Mouse (Mus musculus): Measurements from ENCODE around the gene Naa40. TPM values are rescaled to one million over a fixed set of nuclear protein-coding genes. Genes with fewer than 3 reads are reported as not detected.

The Naa40 gene
- polyA plus RNA-seq, 1 experiment from 2014 or later, result 48.2 TPM

- Histone ChIP-seq H3K9me3 (replicated peaks) (no peaks in the 10 kb centered on the region), H3K36me3 (peaks cover 35% of the 10 kb centered on the region), H3K4me3 (no peak overlapping the region), H3K27me3 (no peaks in the 10 kb centered on the region), H3K27ac (no peak overlapping the region), H3K4me1 (replicated peaks) (peaks cover 28% of the 10 kb centered on the region), H3K9ac (no peak overlapping the region), H3K4me2 (no peak overlapping the region)
- WGBS, result 59% methylated on average over 1 of the region's 1 CpGs
- ATAC-seq (replicated peaks; ENCODE audit: insufficient number of reproducible peaks, insufficient read depth, low FRiP score, low read depth), result no peak
These were observed 28.8 kb downstream of the Naa40 start for GRCm38 (mm10) chr19:7212216-7212615.

DNA sequence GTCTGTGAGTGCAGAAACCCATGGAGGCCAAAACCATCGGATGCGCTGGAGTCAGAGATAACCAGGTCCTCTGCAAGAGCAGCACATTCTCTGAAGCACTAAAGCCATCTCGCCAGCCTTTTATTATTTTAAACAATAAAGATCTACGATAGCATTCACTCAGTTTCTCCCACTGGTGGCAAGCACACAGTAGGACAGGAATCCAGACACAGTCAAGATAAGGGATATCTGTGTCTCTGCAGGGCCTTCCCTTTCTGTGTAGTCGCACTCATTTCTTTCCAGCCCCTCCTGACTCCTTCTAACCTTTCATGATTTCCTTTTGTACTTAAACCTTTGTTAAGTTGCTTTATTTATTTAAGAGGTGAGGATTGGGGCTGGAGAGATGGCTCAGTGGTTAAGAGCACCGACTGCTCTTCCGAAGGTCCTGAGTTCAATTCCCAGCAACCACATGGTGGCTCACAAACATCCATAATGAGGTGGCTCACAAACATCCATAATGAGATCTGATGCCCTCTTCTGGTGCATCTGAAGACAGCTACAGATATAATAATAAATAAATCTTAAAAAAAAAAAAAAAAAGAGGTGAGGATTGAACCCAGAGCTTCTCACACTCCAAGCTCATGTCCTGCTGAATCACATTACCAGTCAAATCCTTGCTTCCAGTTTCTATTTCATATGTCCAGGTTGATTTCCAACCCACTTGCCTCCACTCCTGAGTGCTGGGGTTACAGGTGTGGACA lies 30.9 kb downstream of the Naa40 start:
- H3K4me1 ChIP-seq (replicated peaks), result peaks cover 23% of the 10 kb centered on the region
- H3K9me3 ChIP-seq (replicated peaks), result no peaks in the 10 kb centered on the region
- no peak for ATAC-seq (replicated peaks; ENCODE audit: insufficient number of reproducible peaks, insufficient read depth, low FRiP score, low read depth)
- H3K27ac ChIP-seq, result no peak overlapping the region
- H3K9ac ChIP-seq, result no peak overlapping the region
- H3K4me3 ChIP-seq, result no peak overlapping the region
- H3K36me3 ChIP-seq, result peaks cover 26% of the 10 kb centered on the region
- no peak overlapping the region for H3K4me2 ChIP-seq
- no peaks in the 10 kb centered on the region for H3K27me3 ChIP-seq
- WGBS, result 83% methylated on average over 7 of the region's 7 CpGs

GRCm38 (mm10) chr19:7205753-7206736 lies 34.9 kb downstream of the Naa40 start, which contains the start of gene Otub1:
Gene Otub1 (minus strand): TSS chr19:7206316.
- peak within 1 kb of the TSS; percentile 66 for H3K4me3 ChIP-seq
- under 1% methylated on average over 75 of the region's 79 CpGs for WGBS
- H3K4me2 ChIP-seq, result peak within 1 kb of the TSS; percentile 69
- no peaks in the 10 kb centered on the region for H3K27me3 ChIP-seq
- H3K36me3 ChIP-seq, result peaks cover 25% of the 10 kb centered on the region
- H3K9me3 ChIP-seq (replicated peaks), result no peaks in the 10 kb centered on the region
- H3K27ac ChIP-seq, result peak within 1 kb of the TSS; percentile 96
- peak within 1 kb of the TSS; percentile 78 for H3K9ac ChIP-seq
- ATAC-seq (replicated peaks; ENCODE audit: insufficient number of reproducible peaks, insufficient read depth, low FRiP score, low read depth), result peak; percentile 95
- H3K4me1 ChIP-seq (replicated peaks), result peaks cover 33% of the 10 kb centered on the region

DNA sequence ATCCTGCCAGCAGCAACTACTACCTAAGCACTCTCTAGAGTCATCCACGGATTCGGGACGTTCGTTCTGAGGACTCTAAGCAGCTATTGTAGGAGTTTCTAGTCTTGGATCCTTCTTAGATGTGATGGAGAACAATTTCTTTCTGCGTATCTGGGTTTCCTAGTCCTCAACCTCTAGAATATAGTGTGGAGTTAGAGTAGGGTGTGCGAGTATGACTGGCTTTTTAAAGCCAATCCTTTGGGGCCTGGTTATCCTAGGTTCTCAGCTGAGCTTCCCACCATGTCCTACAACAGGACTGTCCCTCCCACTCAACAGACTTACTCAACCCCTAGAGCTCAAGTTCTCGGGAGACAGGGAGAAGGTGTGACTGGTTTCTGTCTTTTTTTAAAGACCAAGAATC lies 35.7 kb downstream of the Naa40 start:
- H3K4me3 ChIP-seq, result peak overlapping the region; percentile 66
- H3K9me3 ChIP-seq (replicated peaks), result no peaks in the 10 kb centered on the region
- H3K4me1 ChIP-seq (replicated peaks), result peaks cover 33% of the 10 kb centered on the region
- H3K4me2 ChIP-seq, result peak overlapping the region; percentile 69
- peaks cover 31% of the 10 kb centered on the region for H3K36me3 ChIP-seq
- H3K27ac ChIP-seq, result peak overlapping the region; percentile 96
- H3K27me3 ChIP-seq, result no peaks in the 10 kb centered on the region
- ATAC-seq (replicated peaks; ENCODE audit: insufficient number of reproducible peaks, insufficient read depth, low FRiP score, low read depth), result no peak
- peak overlapping the region; percentile 78 for H3K9ac ChIP-seq
- WGBS, result 19% methylated on average over 7 of the region's 7 CpGs

GRCm38 (mm10) chr19:7204898-7205297 lies 36.1 kb downstream of the Naa40 start:
- Histone ChIP-seq H3K27me3 (no peaks in the 10 kb centered on the region), H3K4me1 (replicated peaks) (peaks cover 33% of the 10 kb centered on the region), H3K9me3 (replicated peaks) (no peaks in the 10 kb centered on the region), H3K36me3 (peaks cover 35% of the 10 kb centered on the region), H3K4me3 (peak overlapping the region; percentile 66), H3K4me2 (peak overlapping the region; percentile 69), H3K27ac (peak overlapping the region; percentile 96), H3K9ac (peak overlapping the region; percentile 78)
- no peak for ATAC-seq (replicated peaks; ENCODE audit: insufficient number of reproducible peaks, insufficient read depth, low FRiP score, low read depth)
- 47% methylated on average over 2 of the region's 2 CpGs for WGBS

DNA sequence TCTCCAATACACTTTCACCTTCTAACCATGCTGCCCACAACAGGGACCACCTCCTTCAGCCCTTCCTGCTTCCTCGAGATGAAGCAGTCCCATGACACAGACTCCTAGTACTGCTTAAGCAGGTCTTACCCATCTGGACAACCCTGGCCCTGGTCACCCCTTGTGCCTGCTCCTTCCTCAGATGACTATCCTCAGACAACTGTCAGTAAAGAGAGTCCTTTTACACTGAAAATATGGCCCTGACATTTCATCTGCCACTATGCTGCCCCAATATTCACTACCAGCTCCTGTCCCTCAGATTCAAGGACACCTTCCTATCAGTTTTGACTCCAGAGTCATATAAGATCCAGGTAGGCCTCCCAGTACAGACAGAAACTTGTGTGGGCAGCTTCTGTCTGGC lies 40.6 kb downstream of the Naa40 start:
- Histone ChIP-seq H3K4me3 (no peak overlapping the region), H3K27me3 (no peaks in the 10 kb centered on the region), H3K36me3 (peaks cover 60% of the 10 kb centered on the region), H3K4me1 (replicated peaks) (peaks cover 46% of the 10 kb centered on the region), H3K9me3 (replicated peaks) (no peaks in the 10 kb centered on the region), H3K9ac (no peak overlapping the region), H3K27ac (no peak overlapping the region), H3K4me2 (no peak overlapping the region)
- 52% methylated on average over 1 of the region's 1 CpGs for WGBS
- ATAC-seq (replicated peaks; ENCODE audit: insufficient number of reproducible peaks, insufficient read depth, low FRiP score, low read depth), result no peak

GRCm38 (mm10) chr19:7199089-7199488 lies 41.9 kb downstream of the Naa40 start:
- H3K4me2 ChIP-seq, result no peak overlapping the region
- H3K9ac ChIP-seq, result no peak overlapping the region
- 91% methylated on average over 13 of the region's 13 CpGs for WGBS
- ATAC-seq (replicated peaks; ENCODE audit: insufficient number of reproducible peaks, insufficient read depth, low FRiP score, low read depth), result no peak
- no peaks in the 10 kb centered on the region for H3K27me3 ChIP-seq
- no peak overlapping the region for H3K4me3 ChIP-seq
- no peak overlapping the region for H3K27ac ChIP-seq
- no peaks in the 10 kb centered on the region for H3K9me3 ChIP-seq (replicated peaks)
- peaks cover 59% of the 10 kb centered on the region for H3K36me3 ChIP-seq
- peaks cover 32% of the 10 kb centered on the region for H3K4me1 ChIP-seq (replicated peaks)

GRCm38 (mm10) chr19:7197445-7197844 lies 43.5 kb downstream of the Naa40 start:
- Histone ChIP-seq H3K27me3 (no peaks in the 10 kb centered on the region), H3K9ac (no peak overlapping the region), H3K4me2 (no peak overlapping the region), H3K27ac (no peak overlapping the region), H3K4me3 (no peak overlapping the region), H3K4me1 (replicated peaks) (peaks cover 26% of the 10 kb centered on the region), H3K9me3 (replicated peaks) (no peaks in the 10 kb centered on the region), H3K36me3 (peaks cover 43% of the 10 kb centered on the region)
- ATAC-seq (replicated peaks; ENCODE audit: insufficient number of reproducible peaks, insufficient read depth, low FRiP score, low read depth), result 0 out of 2 replicates have a peak, but pooled peaks have one; percentile 1
- 82% methylated on average over 9 of the region's 9 CpGs for WGBS

DNA sequence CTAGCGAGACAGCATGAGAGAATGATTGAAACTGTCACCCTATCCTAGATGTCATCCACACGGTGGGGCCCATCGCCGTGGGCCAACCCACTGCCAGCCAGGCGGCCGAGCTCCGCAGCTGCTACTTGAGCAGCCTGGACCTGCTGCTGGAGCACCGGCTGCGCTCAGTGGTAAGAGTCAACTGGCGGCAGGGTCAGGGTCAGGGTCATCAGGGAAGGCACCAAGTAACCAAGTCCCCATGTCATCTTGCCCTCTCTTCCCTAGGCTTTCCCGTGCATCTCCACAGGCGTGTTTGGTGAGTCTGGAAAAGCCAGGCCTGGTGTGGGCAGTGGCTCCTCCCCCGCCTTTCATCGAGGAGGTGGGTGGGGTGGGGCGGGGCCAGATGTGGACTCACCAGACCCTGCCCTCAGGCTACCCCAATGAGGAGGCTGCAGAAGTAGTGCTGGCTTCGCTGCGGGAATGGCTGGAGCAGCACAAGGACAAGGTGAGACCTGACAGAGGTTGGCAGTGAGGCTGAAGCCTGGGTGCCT lies 44.2 kb downstream of the Naa40 start:
- peak overlapping the region; percentile 22 for H3K9ac ChIP-seq
- ATAC-seq (replicated peaks; ENCODE audit: insufficient number of reproducible peaks, insufficient read depth, low FRiP score, low read depth), result peak; percentile 44
- peaks cover 22% of the 10 kb centered on the region for H3K4me1 ChIP-seq (replicated peaks)
- H3K4me2 ChIP-seq, result peak overlapping the region; percentile 35
- peaks cover 40% of the 10 kb centered on the region for H3K36me3 ChIP-seq
- no peaks in the 10 kb centered on the region for H3K9me3 ChIP-seq (replicated peaks)
- H3K27ac ChIP-seq, result peak overlapping the region; percentile 47; the same call in 1 of the 2 replicates
- WGBS, result 22% methylated on average over 17 of the region's 17 CpGs
- H3K27me3 ChIP-seq, result no peaks in the 10 kb centered on the region
- peak overlapping the region; percentile 13; the same call in 1 of the 2 replicates for H3K4me3 ChIP-seq

- 0 out of 2 replicates have a peak, but pooled peaks have one; percentile 20 for ATAC-seq (replicated peaks; ENCODE audit: insufficient number of reproducible peaks, insufficient read depth, low FRiP score, low read depth)
- Histone ChIP-seq H3K27ac (peak overlapping the region; percentile 47; the same call in 1 of the 2 replicates), H3K27me3 (no peaks in the 10 kb centered on the region), H3K9ac (peak overlapping the region; percentile 22; the same call in 1 of the 2 replicates), H3K36me3 (peaks cover 35% of the 10 kb centered on the region), H3K4me2 (peak overlapping the region; percentile 35), H3K9me3 (replicated peaks) (no peaks in the 10 kb centered on the region), H3K4me1 (replicated peaks) (peaks cover 20% of the 10 kb centered on the region), H3K4me3 (peak overlapping the region; percentile 13; the same call in 1 of the 2 replicates)
- whole genome bisulfite sequencing, result 12% methylated on average over 33 of the region's 33 CpGs
These were observed 44.9 kb downstream of the Naa40 start for GRCm38 (mm10) chr19:7195900-7196728.
